ENCODE assay signal across 14 mouse cellular contexts in genomic region chr2:166170173-166170572, GRCm38 (mm10). TPM values are rescaled to one million over a fixed set of nuclear protein-coding genes. Genes with fewer than 3 reads are reported as not detected.
A peak's percentile ranks its signal among the peaks of the same experiment; 100 is the strongest.
DNase-seq lines count a peak whose midpoint lies in the region; ATAC-seq and TF ChIP-seq lines count a peak whose summit lies in the region.
"Had no signal": no experiment of that assay in that cellular context is flagged by ENCODE, and none has a peak within 500 bp of the region (broad histone marks: within the 10 kb centered on the region; RNA-seq: fewer than 3 reads in every experiment).

No protein-coding gene starts in this region.

- H3K4me1 ChIP-seq in kidney, adult 2 months (ENCODE audit: control insufficient read depth, insufficient read depth, low read length), result no peaks in the 10 kb centered on the region
- peaks cover 73% of the 10 kb centered on the region for H3K4me1 ChIP-seq in limb, embryonic 13.5 days
- H3K4me1 ChIP-seq: liver, embryonic 13.5 days had no signal

- no peak overlapping the region for H3K27ac ChIP-seq in kidney, adult 2 months (ENCODE audit: insufficient read depth, low read depth, low read length)
- peak overlapping the region; percentile 39; the same call in 1 of the 2 replicates for H3K27ac ChIP-seq in limb, embryonic 13.5 days
- H3K27ac ChIP-seq: left cerebral cortex, adult 2 months; liver, embryonic 13.5 days; neural tube, embryonic 13.5 days had no signal

- no peak for TF ChIP-seq CTCF in kidney, adult 2 months (conservative IDR thresholded peaks at IDR 0.05; ENCODE audit: insufficient read depth, insufficient read length, low read depth, low read length)

- no peak for ATAC-seq in limb, embryonic 13.5 days (ENCODE audit: low FRiP score, low read depth)
- ATAC-seq in erythroblast, adult 5-6 weeks (replicated peaks; ENCODE audit: low FRiP score, poor library complexity, severe bottlenecking), result no peak

- H3K9ac ChIP-seq in limb, embryonic 13.5 days, result no peak overlapping the region
- H3K9ac ChIP-seq: liver, embryonic 13.5 days; neural tube, embryonic 13.5 days had no signal

- no peak overlapping the region for H3K4me3 ChIP-seq in kidney, adult 2 months (ENCODE audit: insufficient read depth, low read depth, low read length)
- H3K4me3 ChIP-seq in limb, embryonic 13.5 days, result no peak overlapping the region
- H3K4me3 ChIP-seq: left cerebral cortex, adult 2 months; liver, embryonic 13.5 days; neural tube, embryonic 13.5 days had no signal

- H3K4me2 ChIP-seq in limb, embryonic 13.5 days (replicated peaks), result no peak overlapping the region
- H3K4me2 ChIP-seq: liver, embryonic 13.5 days; neural tube, embryonic 13.5 days had no signal

- no peaks in the 10 kb centered on the region for H3K36me3 ChIP-seq in kidney, adult 2 months (ENCODE audit: control insufficient read depth, insufficient read depth, low read length)
- no peaks in the 10 kb centered on the region for H3K36me3 ChIP-seq in limb, embryonic 13.5 days
- H3K36me3 ChIP-seq: liver, embryonic 13.5 days; neural tube, embryonic 13.5 days had no signal

- peak; percentile 40 for DNase-seq in kidney, adult 2 months
- DNase-seq in kidney, adult 8-10 months, result no peak
- DNase-seq in 3134 (ENCODE audit: extremely low read depth, insufficient read length, low spot score), result peak; percentile 67
- peak; percentile 88 for DNase-seq in ZHBTc4 (ENCODE audit: low read depth, low spot score)
- DNase-seq in cerebellum, postnatal 25 days, result no peak
- no peak for DNase-seq in testis, postnatal 14 days (ENCODE audit: low spot score)
- DNase-seq: gastrocnemius, postnatal 36 days; liver, embryonic 13.5 days; midbrain, embryonic 14.5 days; right cerebral cortex, postnatal 14 days had no signal

- 54% methylated on average over 7 of the region's 7 CpGs for WGBS in kidney, adult 2 months
- 38% methylated on average over 7 of the region's 7 CpGs for WGBS in limb, embryonic 13.5 days

- no peak for TF ChIP-seq POLR2A in kidney, adult 2 months (IDR thresholded peaks at IDR 0.05; ENCODE audit: low read depth, low read length)

- H3K27me3 ChIP-seq in kidney, adult 2 months (replicated peaks; ENCODE audit: control insufficient read depth, insufficient read depth, low read length), result no peaks in the 10 kb centered on the region
- 0 out of 2 replicates have a peak, but pooled peaks cover 3% of the 10 kb centered on the region for H3K27me3 ChIP-seq in limb, embryonic 13.5 days
- H3K27me3 ChIP-seq: liver, embryonic 13.5 days had no signal

- no peaks in the 10 kb centered on the region for H3K9me3 ChIP-seq in limb, embryonic 13.5 days
- H3K9me3 ChIP-seq: liver, embryonic 13.5 days; neural tube, embryonic 13.5 days had no signal

RNA-seq across cellular contexts. Expression of gene Sulf2, which starts 14.7 kb away (rescaled TPM):
- polyA plus RNA-seq in kidney, adult 2 months (2012; rRNA removed), result 18.6 and 23.8 TPM in 2 replicates
- polyA plus RNA-seq in limb, embryonic 13.5 days (2015; fragmentation: Nextera tagmentation; extraction: Ambion mirVana), result 171 and 181 TPM in 2 replicates
- total RNA-seq in erythroblast, adult 5-6 weeks (2015; ENCODE audit: low replicate concordance), result 2.5 and 5.4 TPM in 2 replicates
- 1.1 and 6.0 TPM in 2 replicates for total RNA-seq in erythroblast, adult 5-6 weeks (2017; ENCODE audit: low replicate concordance)

Comparison
In these comparisons a context has a peak if more than half of its experiments do, and no peak if none do; other contexts are left out.
1. DNase-seq: peak in kidney, adult 2 months (single experiment), 3134 (single experiment) and ZHBTc4 (single experiment); none in kidney, adult 8-10 months (0 of 2), cerebellum, postnatal 25 days (0 of 2) and testis, postnatal 14 days (single experiment).